Comparison of ENCODE assay signal across 8 mouse cellular contexts in the genomic region with DNA sequence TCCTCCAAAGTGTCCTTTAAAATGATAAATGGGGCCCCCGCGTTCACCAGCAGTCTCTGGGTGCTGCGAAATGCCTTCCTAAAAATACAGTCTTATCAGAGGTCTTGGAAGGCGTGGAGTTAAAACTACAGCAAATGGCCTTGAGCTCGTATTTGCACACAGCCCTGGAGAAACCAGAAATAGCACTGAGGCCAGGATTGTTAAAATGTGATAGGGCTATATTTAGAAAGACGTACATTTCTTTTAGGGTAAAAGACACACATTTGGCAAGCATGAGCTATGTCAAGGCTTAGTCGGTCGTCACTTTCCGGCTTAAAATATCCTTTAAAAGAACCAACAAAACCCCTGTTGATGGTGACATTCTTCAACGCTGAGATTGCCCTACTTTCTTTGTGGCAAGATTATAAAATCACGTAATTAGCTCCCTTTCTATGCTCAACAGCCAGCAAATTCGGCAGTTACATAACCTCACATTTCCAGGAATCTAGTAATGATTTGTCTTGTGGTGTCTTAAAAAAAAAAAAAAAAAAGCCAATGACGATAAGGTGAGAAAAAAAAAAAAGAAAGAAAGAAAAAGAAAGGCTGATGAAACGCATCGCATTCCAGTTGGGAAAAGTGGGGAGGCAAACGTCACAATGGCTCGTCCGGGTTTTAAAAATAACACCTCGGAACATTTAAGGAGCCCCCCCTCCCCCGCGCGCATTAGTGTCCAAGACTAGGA. TPM values are rescaled to one million over a fixed set of nuclear protein-coding genes. Genes with fewer than 3 reads are reported as not detected.
A peak's percentile ranks its signal among the peaks of the same experiment; 100 is the strongest.
DNase-seq lines count a peak whose midpoint lies in the region; ATAC-seq lines count a peak whose summit lies in the region.

No protein-coding gene starts in this region.

- H3K27ac ChIP-seq in embryonic facial prominence, embryonic 10.5 days (replicated peaks), result peak overlapping the region; percentile 94
- H3K27ac ChIP-seq in heart, embryonic 15.5 days, result peak overlapping the region; percentile 97
- H3K27ac ChIP-seq in limb, embryonic 11.5 days (replicated peaks; ENCODE audit: low read depth, low read length), result no peak overlapping the region; the same call in 1 of the 2 replicates

- H3K4me1 ChIP-seq in megakaryocyte, embryonic 14.5 days, result peaks cover 67% of the 10 kb centered on the region
- H3K4me1 ChIP-seq in embryonic facial prominence, embryonic 10.5 days, result peaks cover 61% of the 10 kb centered on the region
- peaks cover 49% of the 10 kb centered on the region for H3K4me1 ChIP-seq in heart, embryonic 15.5 days (replicated peaks)
- H3K4me1 ChIP-seq in limb, embryonic 11.5 days (ENCODE audit: control insufficient read depth, insufficient read depth, low read length), result peaks cover 41% of the 10 kb centered on the region

- DNase-seq in embryonic facial prominence, embryonic 10.5 days (ENCODE audit: low spot score), result peak; percentile 32
- peak; percentile 36 for DNase-seq in limb, embryonic 11.5 days (ENCODE audit: low spot score)
- DNase-seq in naive thymus-derived CD4-positive, alpha-beta T cell, adult 2 months (ENCODE audit: low read depth), result peak; percentile 46
- DNase-seq in urinary bladder, postnatal 4 days (ENCODE audit: low spot score in 2 of 2), result no peak
- DNase-seq in yolk sac, embryonic 10.5 days (ENCODE audit: low spot score), result no peak

- WGBS in embryonic facial prominence, embryonic 10.5 days, result under 1% methylated on average over 22 of the region's 22 CpGs
- under 1% methylated on average over 22 of the region's 22 CpGs for WGBS in heart, embryonic 15.5 days
- under 1% methylated on average over 22 of the region's 22 CpGs for WGBS in limb, embryonic 11.5 days

- peak overlapping the region; percentile 96 for H3K4me3 ChIP-seq in megakaryocyte, embryonic 14.5 days (replicated peaks)
- H3K4me3 ChIP-seq in embryonic facial prominence, embryonic 10.5 days, result peak overlapping the region; percentile 88
- peak overlapping the region; percentile 93 for H3K4me3 ChIP-seq in heart, embryonic 15.5 days
- H3K4me3 ChIP-seq in limb, embryonic 11.5 days (ENCODE audit: low read depth, low read length), result peak overlapping the region; percentile 75

- peak overlapping the region; percentile 86 for H3K4me2 ChIP-seq in heart, embryonic 15.5 days
- H3K4me2 ChIP-seq in limb, embryonic 11.5 days (ENCODE audit: low read depth, severe bottlenecking), result peak overlapping the region; percentile 98

- peaks cover 15% of the 10 kb centered on the region for H3K36me3 ChIP-seq in megakaryocyte, embryonic 14.5 days (replicated peaks; ENCODE audit: low read length)
- H3K36me3 ChIP-seq in embryonic facial prominence, embryonic 10.5 days (replicated peaks), result no peaks in the 10 kb centered on the region
- H3K36me3 ChIP-seq in heart, embryonic 15.5 days, result no peaks in the 10 kb centered on the region
- H3K36me3 ChIP-seq in limb, embryonic 11.5 days (ENCODE audit: control insufficient read depth, insufficient read depth, low read length), result no peaks in the 10 kb centered on the region

- H3K9me3 ChIP-seq in megakaryocyte, embryonic 14.5 days, result no peaks in the 10 kb centered on the region
- H3K9me3 ChIP-seq in embryonic facial prominence, embryonic 10.5 days, result no peaks in the 10 kb centered on the region
- no peaks in the 10 kb centered on the region for H3K9me3 ChIP-seq in heart, embryonic 15.5 days (replicated peaks)
- no peaks in the 10 kb centered on the region for H3K9me3 ChIP-seq in limb, embryonic 11.5 days (ENCODE audit: control insufficient read depth, low read length)

- H3K9ac ChIP-seq in heart, embryonic 15.5 days, result peak overlapping the region; percentile 89
- H3K9ac ChIP-seq in limb, embryonic 11.5 days (ENCODE audit: low read length), result peak overlapping the region; percentile 86

- no peak for ATAC-seq in megakaryocyte, adult 5-6 weeks (ENCODE audit: poor library complexity, severe bottlenecking)
- no peak for ATAC-seq in heart, embryonic 15.5 days (replicated peaks; ENCODE audit: insufficient number of reproducible peaks, insufficient read depth, low FRiP score, low read depth)
- no peak for ATAC-seq in limb, embryonic 11.5 days (ENCODE audit: insufficient number of reproducible peaks, low FRiP score, low TSS enrichment, low read depth)

- H3K27me3 ChIP-seq in megakaryocyte, embryonic 14.5 days (replicated peaks), result peaks cover 27% of the 10 kb centered on the region
- H3K27me3 ChIP-seq in embryonic facial prominence, embryonic 10.5 days (replicated peaks; ENCODE audit: low read depth, poor library complexity, severe bottlenecking), result peaks cover 34% of the 10 kb centered on the region
- H3K27me3 ChIP-seq in heart, embryonic 15.5 days, result no peaks in the 10 kb centered on the region
- peaks cover 2% of the 10 kb centered on the region; the same call in 1 of the 2 replicates for H3K27me3 ChIP-seq in limb, embryonic 11.5 days (ENCODE audit: control insufficient read depth, insufficient read depth, low read length)

RNA-seq across cellular contexts. Expression of a gene that starts 1.4 kb away (rescaled TPM):
- polyA plus RNA-seq in megakaryocyte, embryonic 14.5 days (2012; ENCODE audit: insufficient read depth, low replicate concordance), result 15.6 and 17.5 TPM in 2 replicates
- 43.2 and 59.6 TPM in 2 replicates for total RNA-seq in megakaryocyte, adult 5-6 weeks (2015)
- 43.6 and 53.0 TPM in 2 replicates for total RNA-seq in megakaryocyte, adult 5-6 weeks (2017)
- polyA plus RNA-seq in embryonic facial prominence, embryonic 10.5 days (2016; fragmentation: Nextera tagmentation; extraction: Ambion mirVana), result 22.8 and 24.5 TPM in 2 replicates
- polyA plus RNA-seq in heart, embryonic 15.5 days (2015; fragmentation: Nextera tagmentation; extraction: Ambion mirVana), result 37.1 and 40.5 TPM in 2 replicates
- polyA plus RNA-seq in limb, embryonic 11.5 days (2014; fragmentation: Nextera tagmentation; extraction: Ambion mirVana), result 29.4 and 31.3 TPM in 2 replicates

RNA-seq across cellular contexts. Expression of a gene that starts 50.0 kb away (rescaled TPM):
- polyA plus RNA-seq in megakaryocyte, embryonic 14.5 days (2012; ENCODE audit: insufficient read depth, low replicate concordance), result 3.4 and 30.9 TPM in 2 replicates
- total RNA-seq in megakaryocyte, adult 5-6 weeks (2015), result 31.5 and 41.4 TPM in 2 replicates
- 35.1 and 35.9 TPM in 2 replicates for total RNA-seq in megakaryocyte, adult 5-6 weeks (2017)
- polyA plus RNA-seq in embryonic facial prominence, embryonic 10.5 days (2016; fragmentation: Nextera tagmentation; extraction: Ambion mirVana), result 30.7 and 32.9 TPM in 2 replicates
- 51.7 and 53.8 TPM in 2 replicates for polyA plus RNA-seq in heart, embryonic 15.5 days (2015; fragmentation: Nextera tagmentation; extraction: Ambion mirVana)
- polyA plus RNA-seq in limb, embryonic 11.5 days (2014; fragmentation: Nextera tagmentation; extraction: Ambion mirVana), result 33.6 and 36.4 TPM in 2 replicates

Comparison
In these comparisons a context has a peak if more than half of its experiments do, and no peak if none do; other contexts are left out.
1. DNase-seq: peak in embryonic facial prominence, embryonic 10.5 days (single experiment), limb, embryonic 11.5 days (single experiment) and naive thymus-derived CD4-positive, alpha-beta T cell, adult 2 months (single experiment); none in urinary bladder, postnatal 4 days (0 of 2) and yolk sac, embryonic 10.5 days (single experiment).
2. Peak in every context shown above with its lines, with median percentiles within 50 percentile points of each other: H3K4me3 ChIP-seq.